Mouse (Mus musculus): ENCODE results near the gene Daam1.

GRCm38 (mm10) chr12:71925990-71926700 lies 95.3 kb downstream of the Daam1 start:
- no peak for TF ChIP-seq CTCF (IDR thresholded peaks at IDR 0.05; ENCODE audit: insufficient read depth, low read length)
- no peak for TF ChIP-seq POLR2A (IDR thresholded peaks at IDR 0.05; ENCODE audit: borderline replicate concordance, extremely low read depth, low read depth, low read length)
